Mouse (Mus musculus) ES-E14 (cell line): ENCODE results near the gene Eif4b. TPM values are rescaled to one million over a fixed set of nuclear protein-coding genes. Genes with fewer than 3 reads are reported as not detected.

ENCODE experiments used
- DNase-seq: peaks from one replicate; pipeline ENCODE4 v3.0.0-alpha.2; 2013; ENCODE audit warnings: low read depth, low spot score
- H3K27ac ChIP-seq: 2 replicates; pipeline ENCODE4 v1.5.1; 2012; ENCODE audit warnings: low read depth, mild to moderate bottlenecking, low read length, moderate library complexity, mixed read lengths; ENCODE audit not compliant: poor library complexity, insufficient read depth, severe bottlenecking
- H3K36me3 ChIP-seq: 2 replicates; pipeline ENCODE4 v1.6.1; 2012; ENCODE audit warnings: mild to moderate bottlenecking, low read length, moderate library complexity, mixed read lengths; ENCODE audit not compliant: control insufficient read depth, poor library complexity, insufficient read depth, severe bottlenecking
- H3K4me1 ChIP-seq, 2 experiments: fragments of 150-350 bp in 1 of 2; sonication (generic) in 1 of 2; 2 replicates each; pipeline ENCODE4 v1.6.1; 2012; ENCODE audit warnings: low read length in 2 of 2, mild to moderate bottlenecking in 1 of 2, mixed read lengths in 1 of 2; ENCODE audit not compliant: control insufficient read depth in 2 of 2, insufficient read depth in 2 of 2, poor library complexity in 1 of 2
- H3K4me3 ChIP-seq, 2 experiments: fragments of 150-350 bp in 1 of 2; sonication (generic) in 1 of 2; 2 replicates each; pipeline ENCODE4 v1.5.1; 2012; ENCODE audit warnings: low read length in 2 of 2, low read depth in 1 of 2, mild to moderate bottlenecking in 1 of 2, mixed read lengths in 1 of 2; ENCODE audit not compliant: insufficient read depth in 1 of 2, poor library complexity in 1 of 2, severe bottlenecking in 1 of 2
- H3K9ac ChIP-seq: 2 replicates; pipeline ENCODE4 v1.6.1; 2012; ENCODE audit warnings: low read depth, mild to moderate bottlenecking, low read length, mixed read lengths; ENCODE audit not compliant: poor library complexity, insufficient read depth, severe bottlenecking
- H3K9me3 ChIP-seq: fragments of 150-350 bp; sonication (generic); 2 replicates; pipeline ENCODE4 v1.6.1; 2012; ENCODE audit warnings: low read depth, mild to moderate bottlenecking, low read length; ENCODE audit not compliant: control insufficient read depth, insufficient read depth
- CHD2 ChIP-seq: IDR thresholded peaks from 2 replicates; pipeline ENCODE4 v1.6.1; 2014; ENCODE audit warnings: mild to moderate bottlenecking, low read depth, low read length, inconsistent platforms
- HCFC1 ChIP-seq: IDR thresholded peaks from 2 replicates; pipeline ENCODE4 v1.6.1; 2012; ENCODE audit warnings: low read length, inconsistent platforms, borderline replicate concordance; ENCODE audit not compliant: insufficient read depth
- MAFK ChIP-seq: IDR thresholded peaks from 2 replicates; pipeline ENCODE4 v1.6.1; 2014; ENCODE audit warnings: mild to moderate bottlenecking, low read depth, low read length, inconsistent platforms; ENCODE audit not compliant: insufficient read depth
- ZC3H11A ChIP-seq: IDR thresholded peaks from 2 replicates; pipeline ENCODE4 v1.6.1; 2012; ENCODE audit warnings: low read depth, mild to moderate bottlenecking, inconsistent platforms, low read length, borderline replicate concordance
- ZNF384 ChIP-seq: IDR thresholded peaks from 2 replicates; pipeline ENCODE4 v1.6.1; 2012; ENCODE audit warnings: low read depth, low read length, inconsistent platforms
- in situ Hi-C, 2 experiments: fragments of 600-800 bp; cut with MboI; formaldehyde crosslinking; loops; one replicate each; pipeline ENCODE4 v1.15.1; 2025; ENCODE audit warnings: low sequenced_read_pairs in 2 of 2, inconsistent platforms in 1 of 2; ENCODE audit not compliant: unreplicated experiment in 2 of 2
- total RNA-seq: library from RNA; depleted of rRNA; stranded (reverse); fragments of 300-350 nt; gene quantifications from 2 replicates; pipeline ENCODE4 v1.2.3, GENCODE M21; 2012

Eif4b gene
- total RNA-seq, 1 experiment, result 361 TPM

DNA sequence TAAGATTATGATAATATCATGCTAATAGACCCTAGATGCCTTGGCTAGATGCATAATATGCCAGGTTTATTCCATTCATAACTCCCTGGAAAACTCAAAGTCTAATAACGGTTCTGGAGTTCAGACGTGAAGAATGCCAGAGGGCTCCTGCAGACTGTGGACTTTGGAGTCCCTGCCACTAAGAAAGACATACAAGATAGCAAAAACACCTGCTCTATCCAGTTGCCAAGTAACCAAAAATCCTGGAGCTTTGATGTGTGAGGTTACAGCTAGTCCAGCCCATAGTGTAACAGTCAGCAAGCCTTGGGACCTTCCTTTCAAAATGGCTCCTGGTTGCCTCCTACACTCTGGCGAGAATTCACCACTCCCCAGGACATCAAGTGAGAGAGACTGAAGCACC lies 28.8 kb upstream of the Eif4b start:
- H3K27ac ChIP-seq, result no peak overlapping the region
- no peaks in the 10 kb centered on the region for H3K9me3 ChIP-seq
- H3K36me3 ChIP-seq, result no peaks in the 10 kb centered on the region
- H3K9ac ChIP-seq, result no peak overlapping the region
- TF ChIP-seq CHD2 (no peak), ZC3H11A (no peak), ZNF384 (no peak), MAFK (no peak), HCFC1 (no peak)
- DNase-seq, result no peak
- H3K4me3 ChIP-seq, result no peak overlapping the region
- in situ Hi-C loops, result no loop called here
- no peaks in the 10 kb centered on the region for H3K4me1 ChIP-seq

DNA sequence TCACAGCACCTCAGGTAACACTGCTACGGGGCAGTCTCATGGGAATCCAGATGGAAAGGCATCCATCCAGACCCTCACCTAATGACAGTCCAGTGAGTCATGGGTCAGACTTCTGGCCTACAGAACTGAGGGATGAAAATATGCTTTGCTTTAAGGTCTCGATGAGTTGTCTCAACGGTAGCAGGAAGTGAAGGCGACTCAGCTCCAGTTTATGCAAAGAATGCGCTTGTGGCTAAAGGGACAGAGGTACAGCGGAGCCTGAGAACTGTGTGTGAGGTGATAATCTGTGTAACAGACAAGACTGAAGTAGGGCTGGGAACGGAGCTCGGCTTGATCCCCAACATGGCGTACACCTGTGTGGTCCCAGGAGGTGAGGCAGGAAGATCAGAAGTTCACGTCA lies 27.9 kb upstream of the Eif4b start:
- no peaks in the 10 kb centered on the region for H3K4me1 ChIP-seq
- TF ChIP-seq ZNF384, result no peak
- TF ChIP-seq ZC3H11A, result no peak
- TF ChIP-seq CHD2, result no peak
- no peak for TF ChIP-seq MAFK
- no peak for TF ChIP-seq HCFC1
- DNase-seq, result no peak
- in situ Hi-C loops, result no loop called here
- no peaks in the 10 kb centered on the region for H3K36me3 ChIP-seq
- no peak overlapping the region for H3K9ac ChIP-seq
- no peak overlapping the region for H3K27ac ChIP-seq
- no peak overlapping the region for H3K4me3 ChIP-seq
- no peaks in the 10 kb centered on the region for H3K9me3 ChIP-seq

- Histone ChIP-seq H3K4me1 (no peaks in the 10 kb centered on the region), H3K9ac (no peak overlapping the region), H3K27ac (no peak overlapping the region), H3K36me3 (no peaks in the 10 kb centered on the region), H3K9me3 (no peaks in the 10 kb centered on the region), H3K4me3 (no peak overlapping the region)
- TF ChIP-seq CHD2 (no peak), MAFK (no peak), ZC3H11A (no peak), HCFC1 (no peak), ZNF384 (no peak)
- in situ Hi-C loops, result no loop called here
- no peak for DNase-seq
These were observed 25.6 kb upstream of the Eif4b start for GRCm38 (mm10) chr15:102048006-102048405.

GRCm38 (mm10) chr15:102049871-102050270 lies 23.7 kb upstream of the Eif4b start:
- Histone ChIP-seq H3K4me1 (no peaks in the 10 kb centered on the region), H3K4me3 (no peak overlapping the region), H3K27ac (no peak overlapping the region), H3K9me3 (no peaks in the 10 kb centered on the region), H3K36me3 (no peaks in the 10 kb centered on the region), H3K9ac (no peak overlapping the region)
- in situ Hi-C loops, result no loop called here
- TF ChIP-seq MAFK (no peak), ZC3H11A (no peak), CHD2 (no peak)
- no peak for DNase-seq

GRCm38 (mm10) chr15:102051920-102052683 lies 21.5 kb upstream of the Eif4b start:
- Histone ChIP-seq H3K9me3 (no peaks in the 10 kb centered on the region), H3K4me1 (no peaks in the 10 kb centered on the region), H3K4me3 (peak overlapping the region; percentile 65 to 71), H3K9ac (peak overlapping the region; percentile 77), H3K27ac (no peak overlapping the region), H3K36me3 (no peaks in the 10 kb centered on the region)
- TF ChIP-seq MAFK, result no peak
- peak; percentile 51 for DNase-seq
- in situ Hi-C loops, result no loop called here
